Mouse (Mus musculus): Measurements from ENCODE around the gene Apopt1. TPM values are rescaled to one million over a fixed set of nuclear protein-coding genes. Genes with fewer than 3 reads are reported as not detected.

Apopt1 gene
- total RNA-seq, 2 experiments from 2014 or later: 36.2 to 38.8 TPM

GRCm38 (mm10) chr12:111682003-111682402 lies 31.1 kb upstream of the Apopt1 start:
- intact Hi-C loops (cut with DNase I): no loop called here
- Histone ChIP-seq H3K27ac (peak overlapping the region; percentile 73), H3K4me3 (no peak overlapping the region)
- peak in 1 of 2 experiments; percentile 46 for DNase-seq (ENCODE audit: extremely low spot score in 1 of 2, low spot score in 2 of 2)
- no peak for TF ChIP-seq CTCF (IDR thresholded peaks at IDR 0.05)

- Histone ChIP-seq H3K27ac (peak overlapping the region; percentile 6; the same call in 1 of the 2 replicates), H3K4me3 (no peak overlapping the region)
- TF ChIP-seq CTCF (IDR thresholded peaks at IDR 0.05): no peak
- intact Hi-C loops (cut with DNase I): no loop called here
- DNase-seq (ENCODE audit: extremely low spot score in 1 of 2, low spot score in 2 of 2): no peak
Observed at GRCm38 (mm10) chr12:111682806-111683205, 30.3 kb upstream of the Apopt1 start.

- TF ChIP-seq CTCF (IDR thresholded peaks at IDR 0.05): no peak
- no peak overlapping the region for H3K4me3 ChIP-seq
- H3K27ac ChIP-seq: peak overlapping the region; percentile 94
Observed at GRCm38 (mm10) chr12:111686390-111686789, 26.7 kb upstream of the Apopt1 start.

GRCm38 (mm10) chr12:111687350-111688068 lies 25.6 kb upstream of the Apopt1 start:
- TF ChIP-seq CTCF (IDR thresholded peaks at IDR 0.05): no peak
- DNase-seq (ENCODE audit: extremely low spot score in 1 of 2, low spot score in 2 of 2): peak in 1 of 2 experiments; percentile 60
- intact Hi-C loops (cut with DNase I): no loop called here
- Histone ChIP-seq H3K27ac (peak overlapping the region; percentile 94), H3K4me3 (no peak overlapping the region)

More at GRCm38 (mm10) chr12:111686390-111686789, 26.7 kb upstream of the Apopt1 start:
- intact Hi-C loops (cut with DNase I): no loop called here
- peak in 1 of 2 experiments; percentile 24 for DNase-seq (ENCODE audit: extremely low spot score in 1 of 2, low spot score in 2 of 2)

GRCm38 (mm10) chr12:111688069-111688428 lies 25.0 kb upstream of the Apopt1 start:
- DNase-seq (ENCODE audit: extremely low spot score in 1 of 2, low spot score in 2 of 2): peak in 1 of 2 experiments; percentile 16
- no peak for TF ChIP-seq CTCF (IDR thresholded peaks at IDR 0.05)
- H3K27ac ChIP-seq: peak overlapping the region; percentile 94
- intact Hi-C loops (cut with DNase I): no loop called here
- H3K4me3 ChIP-seq: no peak overlapping the region

- H3K4me3 ChIP-seq: no peak overlapping the region
- no peak for DNase-seq (ENCODE audit: extremely low spot score in 1 of 2, low spot score in 2 of 2)
- no peak overlapping the region for H3K27ac ChIP-seq
- no peak for TF ChIP-seq CTCF (IDR thresholded peaks at IDR 0.05)
- intact Hi-C loops (cut with DNase I): no loop called here
Observed at GRCm38 (mm10) chr12:111689426-111689825, 23.6 kb upstream of the Apopt1 start.

GRCm38 (mm10) chr12:111691346-111691872 lies 21.7 kb upstream of the Apopt1 start:
- Histone ChIP-seq H3K27ac (peak overlapping the region; percentile 68), H3K4me3 (no peak overlapping the region)
- intact Hi-C loops (cut with DNase I): no loop called here
- peak in 1 of 2 experiments; percentile 38 for DNase-seq (ENCODE audit: extremely low spot score in 1 of 2, low spot score in 2 of 2)
- peak; percentile 3 for TF ChIP-seq CTCF (IDR thresholded peaks at IDR 0.05)

GRCm38 (mm10) chr12:111692899-111693298 lies 20.2 kb upstream of the Apopt1 start:
- intact Hi-C loops (cut with DNase I): no loop called here
- TF ChIP-seq CTCF (IDR thresholded peaks at IDR 0.05): no peak
- no peak for DNase-seq (ENCODE audit: extremely low spot score in 1 of 2, low spot score in 2 of 2)
- Histone ChIP-seq H3K27ac (peak overlapping the region; percentile 91), H3K4me3 (no peak overlapping the region)

- TF ChIP-seq CTCF (IDR thresholded peaks at IDR 0.05): no peak
- DNase-seq (ENCODE audit: extremely low spot score in 1 of 2, low spot score in 2 of 2): peak in 1 of 2 experiments; percentile 77
- intact Hi-C loops (cut with DNase I): loop anchor here (1.0 kb wide), 1 partner anchor 21 kb away; the partner anchor contains the start of gene Ckb
- Histone ChIP-seq H3K27ac (peak overlapping the region; percentile 91), H3K4me3 (no peak overlapping the region)
Observed at GRCm38 (mm10) chr12:111693341-111694270, 19.5 kb upstream of the Apopt1 start.

- DNase-seq (ENCODE audit: extremely low spot score in 1 of 2, low spot score in 2 of 2): peak in 1 of 2 experiments; percentile 57
- intact Hi-C loops (cut with DNase I): loop anchor here (1.0 kb wide), 1 partner anchor 22 kb away; the partner anchor contains the start of gene Ckb
- Histone ChIP-seq H3K4me3 (no peak overlapping the region), H3K27ac (peak overlapping the region; percentile 91)
- TF ChIP-seq CTCF (IDR thresholded peaks at IDR 0.05): no peak
Observed at GRCm38 (mm10) chr12:111694271-111694781, 18.7 kb upstream of the Apopt1 start.
